Mouse (Mus musculus) limb, embryonic 13.5 days (tissue): ENCODE results near the gene Arpp21. TPM values are rescaled to one million over a fixed set of nuclear protein-coding genes. Genes with fewer than 3 reads are reported as not detected.
A peak's percentile ranks its signal among the peaks of the same experiment; 100 is the strongest.

Experiments used
- ATAC-seq: fragments of 200-750 bp; cut with Nextera tagmentation; 2 replicates; pipeline ENCODE4 v1.8.0; 2017; ENCODE audit warnings: low read depth, moderate number of reproducible peaks, moderate TSS enrichment; ENCODE audit not compliant: low FRiP score
- H3K27ac ChIP-seq: fragments of 300-500 bp; sonication (generic); 2 replicates; pipeline ENCODE4 v1.5.1; 2015; ENCODE audit warnings: inconsistent platforms, mild to moderate bottlenecking, moderate library complexity
- H3K27me3 ChIP-seq: fragments of 300-500 bp; sonication (generic); 2 replicates; pipeline ENCODE4 v1.6.1; 2015; ENCODE audit warnings: mild to moderate bottlenecking, inconsistent platforms
- H3K36me3 ChIP-seq: fragments of 300-500 bp; sonication (generic); 2 replicates; pipeline ENCODE4 v1.6.1; 2015; ENCODE audit warnings: inconsistent platforms, mild to moderate bottlenecking, moderate library complexity
- H3K4me1 ChIP-seq: fragments of 300-500 bp; sonication (generic); 2 replicates; pipeline ENCODE4 v1.6.1; 2015; ENCODE audit warnings: inconsistent platforms
- H3K4me2 ChIP-seq: fragments of 300-500 bp; sonication (generic); replicated peaks from 2 replicates; pipeline ENCODE4 v1.6.1; 2015; ENCODE audit warnings: inconsistent platforms, mild to moderate bottlenecking, moderate library complexity
- H3K4me3 ChIP-seq: fragments of 300-500 bp; sonication (generic); 2 replicates; pipeline ENCODE4 v1.5.1; 2015; ENCODE audit warnings: moderate library complexity, mild to moderate bottlenecking, inconsistent platforms
- H3K9ac ChIP-seq: fragments of 300-500 bp; sonication (generic); 2 replicates; pipeline ENCODE4 v1.6.1; 2015; ENCODE audit warnings: mild to moderate bottlenecking, inconsistent platforms
- H3K9me3 ChIP-seq: fragments of 300-500 bp; sonication (generic); 2 replicates; pipeline ENCODE4 v1.6.1; 2016; ENCODE audit warnings: inconsistent platforms
- WGBS: fragments of 180-500 bp; shearing (Covaris S2); methylation state at CpG from one replicate; pipeline ENCODE4 v1.1.7; 2015; 5-methylcytosine and 5-hydroxymethylcytosine counted together
- polyA plus RNA-seq: library from polyadenylated mRNA; unstranded; fragments of >200 nt; fragmentation: Nextera tagmentation; extraction: Ambion mirVana; gene quantifications from 2 replicates; pipeline ENCODE4 v1.2.1, GENCODE M21; 2015

Arpp21 gene
- polyA plus RNA-seq, 1 experiment from 2014 or later, result 18.9 TPM

DNA sequence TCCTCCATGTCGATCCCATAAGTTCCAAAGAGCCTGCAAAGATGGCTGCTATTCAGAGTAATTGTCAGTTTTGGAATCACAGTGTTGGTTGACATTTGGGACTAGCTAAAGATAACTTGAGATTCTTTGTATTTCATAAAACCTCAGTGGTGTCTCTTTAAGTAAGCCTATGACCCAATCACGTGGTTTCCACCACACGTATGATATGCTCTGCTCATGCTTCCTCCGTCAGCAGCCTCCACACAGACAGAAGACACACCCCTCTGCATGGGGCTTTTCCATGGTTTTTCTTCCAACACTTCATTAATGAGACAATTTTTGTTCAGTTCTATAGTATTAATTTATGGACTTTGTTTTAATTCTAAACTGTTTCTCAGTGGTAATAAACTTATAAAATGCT lies 71.1 kb downstream of the Arpp21 start:
- Histone ChIP-seq H3K9me3 (no peaks in the 10 kb centered on the region), H3K4me2 (no peak overlapping the region), H3K4me3 (no peak overlapping the region), H3K9ac (no peak overlapping the region), H3K4me1 (no peaks in the 10 kb centered on the region), H3K27me3 (no peaks in the 10 kb centered on the region), H3K36me3 (no peaks in the 10 kb centered on the region), H3K27ac (no peak overlapping the region)
- 85% methylated on average over 4 of the region's 4 CpGs for WGBS
- no peak for ATAC-seq

DNA sequence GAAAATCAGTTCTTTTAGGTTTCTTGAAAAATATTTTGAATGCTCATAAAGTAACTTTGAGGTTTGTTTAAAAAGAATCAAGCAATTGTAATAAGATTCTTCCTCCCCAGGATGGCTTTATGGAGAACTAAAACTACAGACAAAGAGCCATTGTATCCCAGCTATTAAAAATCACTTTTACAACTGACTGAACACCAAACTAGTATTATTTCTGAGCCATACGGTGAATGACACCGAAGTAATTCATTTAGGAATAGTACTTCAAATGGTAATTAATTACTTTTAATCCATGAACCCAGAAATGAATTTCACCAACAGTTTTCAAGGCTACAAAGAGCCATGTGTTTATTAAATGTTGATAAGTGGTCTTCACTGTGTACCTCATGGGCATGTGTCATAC lies 74.8 kb downstream of the Arpp21 start:
- H3K4me2 ChIP-seq, result no peak overlapping the region
- H3K36me3 ChIP-seq, result no peaks in the 10 kb centered on the region
- H3K27ac ChIP-seq, result no peak overlapping the region
- H3K4me1 ChIP-seq, result no peaks in the 10 kb centered on the region
- no peak overlapping the region for H3K4me3 ChIP-seq
- no peak overlapping the region for H3K9ac ChIP-seq
- ATAC-seq, result no peak
- H3K9me3 ChIP-seq, result no peaks in the 10 kb centered on the region
- WGBS, result 58% methylated on average over 2 of the region's 2 CpGs
- H3K27me3 ChIP-seq, result no peaks in the 10 kb centered on the region

- H3K4me1 ChIP-seq, result no peaks in the 10 kb centered on the region
- H3K27ac ChIP-seq, result no peak overlapping the region
- no peak overlapping the region for H3K4me2 ChIP-seq
- no peaks in the 10 kb centered on the region for H3K9me3 ChIP-seq
- no peaks in the 10 kb centered on the region for H3K36me3 ChIP-seq
- no peak for ATAC-seq
- H3K9ac ChIP-seq, result no peak overlapping the region
- no peaks in the 10 kb centered on the region for H3K27me3 ChIP-seq
- H3K4me3 ChIP-seq, result no peak overlapping the region
- WGBS, result 77% methylated on average over 5 of the region's 5 CpGs
These were observed 81.8 kb downstream of the Arpp21 start for GRCm38 (mm10) chr9:112153972-112154371.

GRCm38 (mm10) chr9:112152762-112153161 lies 83.0 kb downstream of the Arpp21 start:
- H3K4me1 ChIP-seq, result no peaks in the 10 kb centered on the region
- no peak for ATAC-seq
- WGBS, result 84% methylated on average over 2 of the region's 2 CpGs
- no peak overlapping the region for H3K4me2 ChIP-seq
- H3K9ac ChIP-seq, result no peak overlapping the region
- H3K4me3 ChIP-seq, result no peak overlapping the region
- no peaks in the 10 kb centered on the region for H3K36me3 ChIP-seq
- no peaks in the 10 kb centered on the region for H3K27me3 ChIP-seq
- H3K27ac ChIP-seq, result no peak overlapping the region
- H3K9me3 ChIP-seq, result no peaks in the 10 kb centered on the region

GRCm38 (mm10) chr9:112151177-112151576 lies 84.6 kb downstream of the Arpp21 start:
- ATAC-seq, result no peak

DNA sequence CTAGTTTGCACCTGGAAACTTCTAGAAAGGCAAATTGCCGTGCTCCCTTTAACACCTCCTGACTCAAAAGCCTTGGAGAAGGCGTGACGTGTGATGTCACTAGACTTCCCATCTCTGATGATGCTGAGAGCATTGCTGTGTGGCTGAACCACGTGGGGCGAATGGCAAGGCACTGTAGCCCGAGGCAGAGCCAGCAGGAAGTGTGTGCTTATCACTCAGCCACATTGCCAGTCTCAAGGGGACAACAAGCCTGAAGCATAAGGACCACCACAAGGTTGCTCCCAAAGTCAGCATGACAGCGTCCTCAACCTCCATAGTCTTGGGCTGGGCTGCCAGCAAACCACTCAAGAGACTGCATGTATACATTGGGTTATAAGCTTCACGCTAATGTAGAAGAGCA lies 95.1 kb downstream of the Arpp21 start:
- no peak for ATAC-seq
- H3K4me2 ChIP-seq, result no peak overlapping the region
- no peaks in the 10 kb centered on the region for H3K4me1 ChIP-seq
- H3K9me3 ChIP-seq, result no peaks in the 10 kb centered on the region
- H3K9ac ChIP-seq, result no peak overlapping the region
- no peaks in the 10 kb centered on the region for H3K27me3 ChIP-seq
- no peaks in the 10 kb centered on the region for H3K36me3 ChIP-seq
- no peak overlapping the region for H3K4me3 ChIP-seq
- WGBS, result 81% methylated on average over 8 of the region's 8 CpGs
- no peak overlapping the region for H3K27ac ChIP-seq

More at GRCm38 (mm10) chr9:112151177-112151576, 84.6 kb downstream of the Arpp21 start:
- no peak overlapping the region for H3K4me2 ChIP-seq
- H3K4me1 ChIP-seq, result no peaks in the 10 kb centered on the region
- H3K9ac ChIP-seq, result no peak overlapping the region
- H3K27ac ChIP-seq, result no peak overlapping the region
- no peaks in the 10 kb centered on the region for H3K36me3 ChIP-seq
- no peaks in the 10 kb centered on the region for H3K27me3 ChIP-seq
- H3K4me3 ChIP-seq, result no peak overlapping the region
- H3K9me3 ChIP-seq, result no peaks in the 10 kb centered on the region
- 74% methylated on average over 5 of the region's 5 CpGs for WGBS

DNA sequence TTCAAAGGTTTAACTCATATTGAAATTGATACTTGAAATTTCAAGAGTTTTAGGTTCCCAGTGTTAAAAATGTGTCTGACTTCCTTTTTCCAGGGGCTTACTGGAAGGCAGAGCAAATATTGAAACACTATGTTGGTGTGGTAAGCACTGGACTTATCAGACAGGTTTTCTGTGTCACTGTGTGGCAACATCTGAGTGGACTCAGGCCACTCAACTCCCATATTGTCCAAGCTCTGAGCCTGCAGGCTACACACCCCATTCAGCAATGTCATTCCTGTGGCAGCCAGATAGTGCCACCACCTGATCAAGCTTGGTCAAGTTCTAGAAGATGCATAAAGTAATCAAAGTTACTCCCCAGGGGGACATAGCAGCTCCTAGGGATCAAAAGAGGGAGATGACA lies 97.9 kb downstream of the Arpp21 start:
- Histone ChIP-seq H3K27ac (no peak overlapping the region), H3K4me1 (no peaks in the 10 kb centered on the region), H3K27me3 (no peaks in the 10 kb centered on the region), H3K4me3 (no peak overlapping the region), H3K4me2 (no peak overlapping the region), H3K36me3 (no peaks in the 10 kb centered on the region), H3K9ac (no peak overlapping the region), H3K9me3 (no peaks in the 10 kb centered on the region)
- ATAC-seq, result no peak

DNA sequence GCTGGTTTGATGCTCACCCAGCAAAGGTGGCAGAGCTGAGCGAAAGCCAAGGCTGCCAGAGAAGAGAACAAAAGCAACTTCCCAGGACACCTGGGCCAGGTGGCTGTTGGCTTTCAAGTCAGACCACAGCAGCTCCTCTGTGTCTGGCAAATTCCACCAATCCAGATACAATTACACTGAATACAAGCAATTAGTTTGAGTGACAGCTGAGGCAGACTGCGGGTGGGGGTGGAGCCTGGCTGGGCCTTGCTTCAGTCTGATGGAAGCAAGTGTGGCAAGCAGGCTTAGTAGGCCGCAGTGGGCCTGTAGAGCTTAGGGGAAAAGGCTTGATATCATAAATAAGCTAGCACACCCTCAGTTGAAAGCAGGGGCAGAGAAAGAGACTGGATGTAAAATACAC lies 104.9 kb downstream of the Arpp21 start:
- WGBS, result 42% methylated on average over 3 of the region's 3 CpGs
- no peaks in the 10 kb centered on the region for H3K36me3 ChIP-seq
- no peaks in the 10 kb centered on the region for H3K27me3 ChIP-seq
- no peak overlapping the region for H3K4me3 ChIP-seq
- no peak overlapping the region for H3K4me2 ChIP-seq
- H3K4me1 ChIP-seq, result 0 out of 2 replicates have a peak, but pooled peaks cover 5% of the 10 kb centered on the region
- no peaks in the 10 kb centered on the region for H3K9me3 ChIP-seq
- H3K27ac ChIP-seq, result peak overlapping the region; percentile 10; the same call in 1 of the 2 replicates
- peak; percentile 63 for ATAC-seq
- no peak overlapping the region for H3K9ac ChIP-seq

DNA sequence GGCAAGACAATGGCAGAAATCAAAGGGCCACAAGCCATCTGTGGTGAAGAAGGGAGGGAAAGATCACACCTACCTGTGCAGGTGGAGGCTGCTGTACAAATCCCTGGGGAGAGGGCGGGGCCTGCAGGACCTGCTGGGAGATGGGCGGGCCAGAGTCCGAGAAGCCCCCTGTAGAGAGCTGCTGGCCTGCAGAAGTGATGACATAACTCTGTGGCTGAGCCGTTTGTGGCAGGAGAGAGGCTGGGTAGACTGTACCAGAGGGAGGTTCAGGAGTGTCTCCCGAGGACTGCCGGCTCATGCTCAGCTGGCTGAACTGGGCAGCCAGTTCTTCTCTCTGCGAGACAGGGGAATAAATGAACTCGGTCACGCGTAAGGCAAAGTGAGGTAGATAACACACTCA lies 111.1 kb downstream of the Arpp21 start:
- H3K27me3 ChIP-seq, result no peaks in the 10 kb centered on the region
- H3K4me3 ChIP-seq, result no peak overlapping the region
- peaks cover 11% of the 10 kb centered on the region; the same call in 1 of the 2 replicates for H3K4me1 ChIP-seq
- H3K9ac ChIP-seq, result no peak overlapping the region
- no peak overlapping the region for H3K4me2 ChIP-seq
- no peaks in the 10 kb centered on the region for H3K36me3 ChIP-seq
- no peaks in the 10 kb centered on the region for H3K9me3 ChIP-seq
- ATAC-seq, result no peak
- no peak overlapping the region for H3K27ac ChIP-seq
- 37% methylated on average over 10 of the region's 10 CpGs for WGBS

DNA sequence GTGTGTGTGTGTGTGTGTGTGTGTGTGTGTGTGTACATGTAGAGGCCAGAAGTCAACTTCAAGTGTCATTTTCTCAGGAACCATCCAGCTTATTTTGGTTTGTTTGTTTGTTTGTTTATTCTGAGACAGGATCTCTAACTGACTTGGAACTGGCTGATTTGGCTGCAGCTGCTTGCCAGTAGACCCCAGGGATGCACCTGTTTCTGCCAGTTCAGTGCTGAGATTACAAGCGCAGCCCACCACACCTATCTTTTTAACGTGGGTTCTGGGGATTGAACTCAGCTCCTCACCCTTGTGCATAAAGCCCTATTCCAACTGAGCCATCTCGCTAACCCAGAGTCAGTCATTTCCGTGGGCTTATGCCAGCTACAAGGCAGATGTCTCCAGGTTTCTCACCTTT lies 111.6 kb downstream of the Arpp21 start:
- Histone ChIP-seq H3K4me3 (no peak overlapping the region), H3K27ac (no peak overlapping the region)
- WGBS, result 72% methylated on average over 4 of the region's 4 CpGs

GRCm38 (mm10) chr9:112123421-112123828 lies 112.3 kb downstream of the Arpp21 start:
- Histone ChIP-seq H3K4me1 (peaks cover 21% of the 10 kb centered on the region), H3K27me3 (peaks cover 4% of the 10 kb centered on the region; the same call in 1 of the 2 replicates), H3K27ac (no peak overlapping the region), H3K4me3 (no peak overlapping the region), H3K36me3 (no peaks in the 10 kb centered on the region), H3K9me3 (no peaks in the 10 kb centered on the region), H3K9ac (no peak overlapping the region), H3K4me2 (no peak overlapping the region)
- ATAC-seq, result no peak
- 39% methylated on average over 6 of the region's 6 CpGs for WGBS

More for the DNA sequence above, 111.6 kb downstream of the Arpp21 start:
- H3K36me3 ChIP-seq, result no peaks in the 10 kb centered on the region
- H3K4me1 ChIP-seq, result peaks cover 14% of the 10 kb centered on the region
- no peak overlapping the region for H3K9ac ChIP-seq
- H3K9me3 ChIP-seq, result no peaks in the 10 kb centered on the region
- no peak for ATAC-seq
- H3K27me3 ChIP-seq, result peaks cover 4% of the 10 kb centered on the region; the same call in 1 of the 2 replicates
- H3K4me2 ChIP-seq, result no peak overlapping the region

GRCm38 (mm10) chr9:112119535-112119934 lies 116.2 kb downstream of the Arpp21 start:
- ATAC-seq, result no peak
- 43% methylated on average over 3 of the region's 3 CpGs for WGBS
- Histone ChIP-seq H3K9me3 (no peaks in the 10 kb centered on the region), H3K4me1 (peaks cover 18% of the 10 kb centered on the region), H3K27me3 (peaks cover 4% of the 10 kb centered on the region; the same call in 1 of the 2 replicates), H3K27ac (no peak overlapping the region), H3K9ac (no peak overlapping the region), H3K4me2 (no peak overlapping the region), H3K4me3 (no peak overlapping the region), H3K36me3 (no peaks in the 10 kb centered on the region)

DNA sequence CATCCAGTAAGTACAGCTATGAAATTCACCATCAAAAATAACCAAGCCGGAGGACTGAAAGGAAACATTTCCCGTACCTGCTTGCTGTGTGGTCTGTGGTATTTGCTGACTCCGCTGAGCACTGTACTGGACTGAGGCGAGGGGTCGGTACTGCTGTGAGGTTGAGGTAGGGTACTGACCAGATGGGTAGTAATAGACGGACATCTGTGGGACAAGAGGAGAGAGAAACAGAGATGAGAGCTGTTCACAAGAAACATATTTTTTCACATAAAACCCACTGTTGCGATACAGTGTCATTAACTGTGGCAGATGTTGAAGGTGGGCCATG lies 116.7 kb downstream of the Arpp21 start:
- no peak overlapping the region for H3K27ac ChIP-seq
- no peak overlapping the region for H3K9ac ChIP-seq
- 8% methylated on average over 7 of the region's 7 CpGs for WGBS
- H3K4me2 ChIP-seq, result peak overlapping the region; percentile 70
- no peaks in the 10 kb centered on the region for H3K36me3 ChIP-seq
- ATAC-seq, result no peak
- peaks cover 18% of the 10 kb centered on the region for H3K4me1 ChIP-seq
- H3K27me3 ChIP-seq, result peaks cover 4% of the 10 kb centered on the region; the same call in 1 of the 2 replicates
- H3K4me3 ChIP-seq, result peak overlapping the region; percentile 34
- H3K9me3 ChIP-seq, result no peaks in the 10 kb centered on the region
